8 mouse cellular contexts compared by ENCODE assay signal in the genomic region with DNA sequence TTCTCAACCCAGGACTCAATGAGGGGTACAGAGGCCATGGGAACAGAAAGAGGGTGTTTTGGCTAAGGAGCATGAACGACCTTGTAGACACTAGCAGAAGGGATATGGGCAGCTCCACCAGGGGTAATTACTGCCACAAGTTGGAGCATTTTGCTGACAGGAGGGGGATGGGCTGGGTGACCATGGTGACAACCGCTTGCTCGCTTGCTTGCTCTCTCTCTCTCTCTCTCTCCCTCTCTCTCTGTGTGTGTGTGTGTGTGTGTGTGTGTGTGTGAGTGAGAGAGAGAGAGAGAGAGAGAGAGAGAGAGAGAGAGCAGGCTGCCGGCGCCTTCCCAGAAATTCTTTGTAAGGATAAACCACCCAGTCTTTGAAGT.
DNase-seq lines count a peak whose midpoint lies in the region; ATAC-seq and TF ChIP-seq lines count a peak whose summit lies in the region.

No protein-coding gene starts in this region.

- H3K27ac ChIP-seq in forebrain, embryonic 10.5 days, result peak overlapping the region; percentile 80
- peak overlapping the region; percentile 67 for H3K27ac ChIP-seq in midbrain, postnatal 0 days (ENCODE audit: low read depth, low read length)

- TF ChIP-seq CTCF in midbrain, postnatal 0 days (IDR thresholded peaks at IDR 0.05), result no peak

- H3K4me2 ChIP-seq in midbrain, postnatal 0 days (ENCODE audit: low read depth, low read length, poor library complexity, severe bottlenecking), result no peak overlapping the region

- H3K4me1 ChIP-seq in megakaryocyte, embryonic 14.5 days, result peaks cover 41% of the 10 kb centered on the region
- peaks cover 58% of the 10 kb centered on the region for H3K4me1 ChIP-seq in forebrain, embryonic 10.5 days
- peaks cover 14% of the 10 kb centered on the region for H3K4me1 ChIP-seq in midbrain, postnatal 0 days (ENCODE audit: insufficient read depth, low read length)

- 8% methylated on average over 5 of the region's 5 CpGs for WGBS in forebrain, embryonic 10.5 days
- whole genome bisulfite sequencing in midbrain, postnatal 0 days, result 4% methylated on average over 5 of the region's 5 CpGs

- H3K9ac ChIP-seq in midbrain, postnatal 0 days (replicated peaks; ENCODE audit: low read length, poor library complexity, severe bottlenecking), result 0 out of 2 replicates have a peak overlapping the region, but pooled peaks have one; percentile 14

- peak; percentile 52 for DNase-seq in forebrain, embryonic 10.5 days (ENCODE audit: extremely low spot score, low spot score)
- peak; percentile 58 for DNase-seq in kidney, adult 9 months
- peak; percentile 74 for DNase-seq in midbrain, postnatal 0 days (ENCODE audit: low spot score)
- no peak for DNase-seq in layer of hippocampus, postnatal 25 days (ENCODE audit: extremely low spot score in 1 of 2, low spot score in 1 of 2)
- no peak for DNase-seq in layer of hippocampus, adult 9-11 months
- no peak for DNase-seq in cerebellum, postnatal 25 days

- no peaks in the 10 kb centered on the region for H3K36me3 ChIP-seq in megakaryocyte, embryonic 14.5 days (replicated peaks; ENCODE audit: low read length)
- no peaks in the 10 kb centered on the region for H3K36me3 ChIP-seq in forebrain, embryonic 10.5 days (replicated peaks)
- H3K36me3 ChIP-seq in midbrain, postnatal 0 days (ENCODE audit: insufficient read depth, low read length), result no peaks in the 10 kb centered on the region

- peaks cover 22% of the 10 kb centered on the region for H3K9me3 ChIP-seq in megakaryocyte, embryonic 14.5 days
- no peaks in the 10 kb centered on the region for H3K9me3 ChIP-seq in forebrain, embryonic 10.5 days
- no peaks in the 10 kb centered on the region for H3K9me3 ChIP-seq in midbrain, postnatal 0 days (ENCODE audit: low read length)

- H3K27me3 ChIP-seq in megakaryocyte, embryonic 14.5 days (replicated peaks), result peaks cover 87% of the 10 kb centered on the region
- H3K27me3 ChIP-seq in forebrain, embryonic 10.5 days (ENCODE audit: poor library complexity, severe bottlenecking), result peaks cover 30% of the 10 kb centered on the region
- H3K27me3 ChIP-seq in midbrain, postnatal 0 days (ENCODE audit: insufficient read depth, low read length), result no peaks in the 10 kb centered on the region

- peak overlapping the region; percentile 1 for H3K4me3 ChIP-seq in megakaryocyte, embryonic 14.5 days (replicated peaks)
- H3K4me3 ChIP-seq in forebrain, embryonic 10.5 days, result peak overlapping the region; percentile 30; the same call in 1 of the 2 replicates
- no peak overlapping the region for H3K4me3 ChIP-seq in midbrain, postnatal 0 days (ENCODE audit: low read depth, low read length)

- ATAC-seq in megakaryocyte, adult 5-6 weeks (ENCODE audit: poor library complexity, severe bottlenecking), result no peak
- ATAC-seq in midbrain, postnatal 0 days (ENCODE audit: low FRiP score), result peak; percentile 51

Comparison
In these comparisons a context has a peak if more than half of its experiments do, and no peak if none do; other contexts are left out.
1. DNase-seq: peak in forebrain, embryonic 10.5 days (single experiment), kidney, adult 9 months (single experiment) and midbrain, postnatal 0 days (single experiment); none in layer of hippocampus, postnatal 25 days (0 of 2), layer of hippocampus, adult 9-11 months (single experiment) and cerebellum, postnatal 25 days (0 of 2).